Mouse (Mus musculus) natural killer cell, adult 2 months (primary cell): ENCODE measurements around the gene Pkd1.

Experiments used
- DNase-seq, 2 experiments: peaks; one replicate each; pipeline ENCODE4 v3.0.0; 2022; ENCODE audit warnings: low spot score in 2 of 2

Pkd1 gene

GRCm38 (mm10) chr17:24549618-24550415 is at the start of gene Pkd1:
Gene Pkd1, plus strand, starts transcription at chr17:24549834.
- DNase-seq, result peak; percentile 96 to 99

GRCm38 (mm10) chr17:24502208-24502607 is 47.4 kb upstream of the Pkd1 start:
- no peak for DNase-seq

GRCm38 (mm10) chr17:24504085-24504484 is 45.5 kb upstream of the Pkd1 start:
- DNase-seq, result no peak

GRCm38 (mm10) chr17:24505286-24505955 is 44.2 kb upstream of the Pkd1 start:
- DNase-seq, result no peak

DNA sequence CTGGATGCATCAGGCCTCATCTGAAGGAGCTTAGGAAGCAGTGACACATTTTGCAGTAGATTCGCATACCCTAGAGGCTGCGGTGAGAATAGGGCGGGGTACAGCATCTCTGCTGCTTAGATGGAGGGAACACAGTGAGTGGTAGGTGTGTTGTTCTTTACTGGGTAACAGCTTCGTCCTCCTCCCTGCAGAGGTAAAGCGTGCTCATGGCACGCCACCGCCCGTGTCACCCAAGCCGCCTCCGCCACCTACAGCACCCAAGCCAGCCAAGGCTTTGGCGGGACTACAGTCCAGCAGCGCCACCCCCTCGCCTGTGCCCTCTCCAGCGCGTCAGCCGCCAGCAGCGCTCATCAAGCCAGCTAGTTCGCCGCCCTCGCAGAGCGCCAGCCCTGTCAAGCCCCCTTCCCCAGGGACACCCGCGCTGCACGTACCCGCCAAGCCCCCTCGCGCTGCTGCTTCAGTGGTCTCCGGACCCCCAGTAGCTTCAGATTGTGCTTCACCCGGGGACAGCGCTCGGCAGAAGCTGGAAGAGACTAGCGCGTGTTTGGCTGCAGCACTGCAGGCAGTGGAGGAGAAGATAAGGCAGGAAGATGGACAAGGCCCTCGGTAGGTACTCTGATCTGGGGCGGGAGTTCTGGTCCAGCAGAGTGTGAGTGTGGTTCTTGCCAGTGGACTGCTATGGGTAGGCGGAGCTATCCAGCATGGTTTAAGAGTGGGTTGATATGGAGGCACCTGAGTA is 43.1 kb upstream of the Pkd1 start:
- DNase-seq, result no peak

DNA sequence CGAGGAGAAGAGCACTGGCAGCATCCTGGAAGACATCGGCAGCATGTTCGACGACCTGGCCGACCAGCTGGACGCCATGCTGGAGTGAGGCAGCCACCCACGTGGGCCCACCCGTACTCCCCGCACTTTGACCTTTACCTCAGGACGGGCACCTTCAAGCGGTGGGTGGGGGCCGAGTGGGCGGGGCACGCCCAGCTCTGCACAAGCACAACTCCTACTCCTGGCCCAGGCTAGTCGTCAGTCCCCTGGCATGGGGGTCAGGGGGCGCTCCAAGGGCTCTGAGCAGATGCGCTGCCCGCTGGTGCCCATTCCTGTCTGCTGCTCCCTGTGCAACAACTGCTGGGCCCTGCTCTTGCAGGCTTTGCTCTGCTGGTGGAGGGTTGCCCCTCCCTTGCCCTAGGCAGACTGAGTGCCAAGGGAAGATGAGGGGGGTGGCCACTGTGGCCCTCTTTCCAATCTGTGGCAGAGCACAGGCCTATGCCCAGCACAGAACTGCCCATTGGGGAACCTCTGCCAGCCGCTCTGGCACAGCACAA is 42.4 kb upstream of the Pkd1 start:
- no peak for DNase-seq

DNA sequence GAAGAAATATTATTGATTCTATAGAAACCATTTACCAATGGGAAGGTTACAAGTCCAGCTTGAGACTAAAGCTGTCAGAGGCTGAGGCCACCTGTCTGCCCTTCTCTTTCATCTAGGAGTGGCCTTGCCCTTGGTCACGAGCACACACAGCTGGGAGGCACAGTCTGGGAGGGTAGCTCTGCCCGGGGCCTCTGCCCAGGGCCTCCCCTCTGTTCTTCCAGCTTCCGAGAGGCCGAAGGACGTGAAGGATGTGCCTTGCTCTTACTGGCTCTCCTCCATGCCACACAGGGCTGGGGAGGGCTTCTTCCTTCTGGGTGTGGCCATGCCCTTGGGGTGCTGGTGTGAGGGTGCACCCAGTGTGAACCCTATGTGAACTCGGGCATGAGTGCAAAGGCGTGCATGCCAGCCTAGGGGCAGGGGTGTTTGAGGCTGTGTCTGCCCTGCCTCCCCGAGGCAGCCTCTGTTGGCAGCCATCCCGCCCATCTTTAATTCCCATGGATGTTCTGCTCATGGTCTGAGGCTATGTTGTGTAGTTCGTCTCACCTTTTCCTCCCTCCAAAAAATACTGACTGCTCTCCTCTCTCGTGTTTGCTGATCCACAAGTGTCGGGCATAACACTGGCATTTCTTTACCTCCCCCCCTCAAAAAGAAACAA is 41.7 kb upstream of the Pkd1 start:
- DNase-seq, result no peak

DNA sequence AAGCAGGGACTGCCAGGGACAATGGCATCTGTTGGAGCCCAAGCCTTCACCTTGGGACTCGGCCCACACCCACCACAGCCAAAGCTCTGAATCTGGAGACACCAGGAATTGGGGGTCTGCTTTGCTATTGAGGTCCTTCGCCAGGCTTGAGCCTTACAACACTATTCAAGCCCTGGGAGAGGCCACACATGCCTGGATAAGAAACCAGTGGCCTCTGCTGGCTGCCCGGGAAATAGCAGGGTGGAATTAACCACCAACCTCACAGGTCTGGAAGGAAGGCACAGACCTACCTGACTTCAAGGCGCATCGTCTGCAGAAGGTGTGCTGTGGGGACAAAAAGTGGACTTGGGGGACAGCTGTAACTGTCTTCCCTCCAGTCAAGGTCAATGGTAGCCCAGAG is 36.0 kb upstream of the Pkd1 start:
- DNase-seq, result no peak

DNA sequence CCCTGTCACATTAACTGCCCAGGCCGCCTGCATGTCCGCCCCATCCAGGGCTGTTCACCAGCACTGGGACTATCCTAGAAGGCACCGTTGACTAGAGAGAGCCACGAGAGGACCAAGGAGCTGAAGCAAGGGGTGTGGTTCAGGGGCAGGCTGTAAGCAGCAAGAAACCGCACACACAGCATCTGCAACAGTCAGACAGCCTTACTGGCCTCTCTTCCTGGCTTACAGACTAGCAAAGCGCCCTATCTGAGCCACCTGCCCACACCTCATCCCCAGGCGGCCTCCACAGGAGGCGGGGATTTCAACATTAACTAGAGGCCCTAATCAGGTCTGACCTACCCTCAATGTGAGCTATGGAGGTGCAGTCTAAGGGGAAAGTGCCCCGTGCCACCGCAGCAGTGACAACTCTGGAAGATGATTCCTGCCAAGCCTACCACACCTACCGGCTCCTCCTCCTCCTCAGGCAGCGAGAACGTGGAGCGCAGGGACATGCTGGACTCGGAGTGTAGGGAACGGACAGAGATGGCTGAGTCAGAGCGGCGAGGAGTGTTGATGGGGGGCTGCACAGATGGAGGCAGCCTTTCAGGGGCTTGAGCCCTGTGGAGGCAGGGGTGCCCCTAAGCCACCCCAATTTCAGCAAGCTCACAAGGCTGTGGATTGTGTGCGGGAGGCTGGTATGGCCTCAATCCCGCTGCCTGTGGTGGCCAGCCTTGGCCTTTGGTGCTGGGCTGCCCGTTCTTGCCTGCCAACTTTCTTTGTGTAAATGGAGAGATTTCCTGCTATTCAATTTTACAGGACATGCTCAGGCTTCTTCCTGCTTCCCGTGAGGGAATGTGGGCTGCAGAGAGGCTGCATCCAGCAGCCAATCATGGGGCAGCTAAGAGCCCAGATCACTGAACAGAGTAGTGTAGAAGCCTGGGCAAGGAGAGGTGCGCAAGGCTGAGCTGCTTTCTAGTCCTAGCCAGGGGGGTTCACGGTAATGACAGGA is 35.1 kb upstream of the Pkd1 start:
- DNase-seq, result no peak

- DNase-seq, result no peak
These were observed 29.2 kb upstream of the Pkd1 start for GRCm38 (mm10) chr17:24520450-24520849.

GRCm38 (mm10) chr17:24524734-24525133 is 24.9 kb upstream of the Pkd1 start:
- no peak for DNase-seq

GRCm38 (mm10) chr17:24527315-24527714 is 22.3 kb upstream of the Pkd1 start:
- DNase-seq, result no peak

GRCm38 (mm10) chr17:24527723-24528559 is 21.7 kb upstream of the Pkd1 start, which contains the start of gene Traf7:
Gene Traf7, minus strand, starts transcription at chr17:24527938.
- peak; percentile 92 to 93 for DNase-seq

DNA sequence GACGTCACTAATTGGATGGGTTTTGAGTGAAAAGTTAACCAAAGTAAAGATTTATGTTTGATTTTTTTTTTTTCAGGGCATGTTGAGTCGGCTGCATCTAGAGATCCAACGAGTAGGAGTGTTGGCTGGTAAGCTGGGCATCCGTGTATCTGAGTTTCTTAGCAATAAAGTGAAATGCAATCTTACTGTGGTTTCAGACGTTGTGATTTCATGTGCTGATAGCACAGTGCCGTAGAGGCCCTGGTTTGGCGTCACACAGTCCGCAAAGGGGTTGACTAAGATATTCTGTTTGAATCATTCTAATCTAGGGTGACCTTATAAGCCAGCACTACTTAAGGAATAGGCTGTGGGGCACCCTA is 21.1 kb upstream of the Pkd1 start:
- peak in 1 of 2 experiments; percentile 28 for DNase-seq

- DNase-seq, result peak; percentile 27 to 58
These were observed 20.6 kb upstream of the Pkd1 start for GRCm38 (mm10) chr17:24529007-24529451.

DNA sequence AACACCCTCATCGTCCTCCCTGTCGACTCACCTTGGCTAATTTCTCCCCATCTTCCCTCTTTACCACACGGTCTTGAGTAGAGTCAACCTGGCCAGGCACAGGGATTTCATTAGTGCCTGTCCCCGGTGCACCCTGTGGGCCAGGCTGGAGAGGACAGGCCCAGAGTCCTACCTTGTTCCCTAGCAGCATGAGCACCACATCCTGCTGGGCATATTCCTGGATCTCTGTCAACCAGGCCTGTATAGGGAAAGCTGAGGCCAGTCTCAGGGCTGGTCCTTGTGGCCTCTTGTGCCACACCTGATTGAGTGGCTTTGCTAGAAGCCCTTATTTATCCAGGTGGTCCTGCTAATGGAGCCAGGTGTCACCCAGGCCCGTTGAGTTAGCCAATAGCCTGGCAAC is 19.8 kb upstream of the Pkd1 start:
- DNase-seq, result no peak

DNA sequence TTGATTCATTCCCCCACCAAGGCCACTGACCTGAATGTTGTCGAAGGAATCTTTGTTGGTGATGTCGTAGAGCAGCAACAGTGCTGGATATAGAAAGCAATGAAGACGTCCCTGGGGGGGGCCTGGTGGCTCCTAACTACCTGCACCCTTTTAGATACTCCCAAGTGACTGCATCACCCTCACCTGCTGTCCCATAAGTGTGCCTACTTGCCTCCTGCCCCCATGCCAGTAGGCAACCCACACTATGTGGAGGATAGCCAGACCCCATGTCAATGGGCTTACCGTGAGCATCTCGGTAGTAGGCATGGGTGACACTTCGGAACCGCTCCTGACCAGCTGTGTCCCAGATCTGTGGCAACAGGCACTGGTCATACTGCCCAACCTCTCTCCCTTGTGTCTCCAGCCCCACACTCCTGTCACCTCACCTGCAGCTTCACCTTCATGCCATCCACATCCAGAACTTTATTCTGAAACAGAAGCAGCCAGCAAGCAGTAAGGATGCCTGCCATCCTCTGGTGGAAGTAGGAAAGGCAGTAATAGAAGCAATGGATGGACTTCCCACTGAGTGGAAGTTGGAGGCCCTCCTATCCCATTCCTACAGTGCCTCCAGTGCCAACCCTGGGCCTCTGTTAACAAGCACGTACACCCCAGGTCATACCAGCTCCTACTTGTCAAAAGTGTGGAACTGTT is 19.1 kb upstream of the Pkd1 start:
- DNase-seq, result no peak

- no peak for DNase-seq
These were observed 18.6 kb upstream of the Pkd1 start for GRCm38 (mm10) chr17:24531064-24531463.

DNA sequence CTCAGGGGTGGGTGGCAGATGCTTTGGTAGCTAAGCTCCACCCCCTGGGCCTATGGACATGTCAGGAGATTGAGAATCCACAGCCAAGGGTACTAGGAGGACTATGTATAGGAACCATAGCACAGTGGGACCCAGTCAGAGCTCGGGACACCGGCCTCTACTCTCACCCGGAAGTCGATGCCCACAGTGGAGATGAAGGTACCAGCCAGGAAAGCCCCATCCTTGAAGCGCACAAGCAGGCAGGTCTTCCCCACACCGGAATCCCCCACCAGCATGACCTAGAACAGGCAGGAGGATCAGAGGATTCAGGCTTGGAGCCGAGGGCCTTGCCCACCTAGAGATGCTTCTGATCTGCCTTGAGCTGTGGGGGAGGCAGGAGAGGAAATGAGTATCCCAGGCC is 17.6 kb upstream of the Pkd1 start:
- no peak for DNase-seq
